Mouse (Mus musculus) brown adipose tissue, adult 24 weeks (tissue): ENCODE results near the gene Sptssb. TPM values are rescaled to one million over a fixed set of nuclear protein-coding genes. Genes with fewer than 3 reads are reported as not detected.

Source experiments
- H3K27ac ChIP-seq: fragments of 200-500 bp; replicated peaks from 2 replicates; pipeline ENCODE4 v1.5.1; 2012; ENCODE audit warnings: low read depth, mild to moderate bottlenecking, low read length
- H3K4me1 ChIP-seq: fragments of 200-500 bp; 2 replicates; pipeline ENCODE4 v1.6.1; 2012; ENCODE audit warnings: low read length, mixed read lengths; ENCODE audit not compliant: control insufficient read depth, insufficient read depth, insufficient read length
- H3K4me3 ChIP-seq: fragments of 200-500 bp; 2 replicates; pipeline ENCODE4 v1.5.1; 2012; ENCODE audit warnings: low read depth, mild to moderate bottlenecking, low read length, moderate library complexity; ENCODE audit not compliant: insufficient read depth
- polyA plus RNA-seq: library from polyadenylated mRNA; stranded (reverse); fragments of >200 nt; gene quantifications from 2 replicates; pipeline ENCODE4 v1.2.4, GENCODE M21; 2012; ENCODE audit not compliant: missing spikeins, insufficient read depth, insufficient read length

Gene Sptssb
- not detected in 2 replicates for polyA plus RNA-seq

GRCm38 (mm10) chr3:69859858-69860588 lies at the start of gene Sptssb:
Gene Sptssb (minus strand): TSS chr3:69859940.
- Histone ChIP-seq H3K4me3 (peak within 1 kb of the TSS; percentile 27; the same call in 1 of the 2 replicates), H3K4me1 (no peaks in the 10 kb centered on the region; the same call in 1 of the 2 replicates), H3K27ac (no peak within 1 kb of the TSS)

GRCm38 (mm10) chr3:69908074-69908473 lies 48.3 kb upstream of the Sptssb start:
- H3K4me1 ChIP-seq, result no peaks in the 10 kb centered on the region
- no peak overlapping the region for H3K27ac ChIP-seq
- no peak overlapping the region for H3K4me3 ChIP-seq

GRCm38 (mm10) chr3:69907564-69907963 lies 47.8 kb upstream of the Sptssb start:
- H3K27ac ChIP-seq, result no peak overlapping the region
- no peaks in the 10 kb centered on the region for H3K4me1 ChIP-seq
- H3K4me3 ChIP-seq, result no peak overlapping the region

- no peaks in the 10 kb centered on the region for H3K4me1 ChIP-seq
- no peak overlapping the region for H3K27ac ChIP-seq
- no peak overlapping the region for H3K4me3 ChIP-seq
These were observed 43.2 kb upstream of the Sptssb start for GRCm38 (mm10) chr3:69902787-69903477.

GRCm38 (mm10) chr3:69902382-69902781 lies 42.6 kb upstream of the Sptssb start:
- no peak overlapping the region for H3K4me3 ChIP-seq
- no peaks in the 10 kb centered on the region for H3K4me1 ChIP-seq

GRCm38 (mm10) chr3:69901874-69902381 lies 42.2 kb upstream of the Sptssb start:
- no peaks in the 10 kb centered on the region for H3K4me1 ChIP-seq
- H3K4me3 ChIP-seq, result no peak overlapping the region
- H3K27ac ChIP-seq, result no peak overlapping the region

More at GRCm38 (mm10) chr3:69902382-69902781, 42.6 kb upstream of the Sptssb start:
- no peak overlapping the region for H3K27ac ChIP-seq

- H3K27ac ChIP-seq, result no peak overlapping the region
- H3K4me1 ChIP-seq, result no peaks in the 10 kb centered on the region
These were observed 40.6 kb upstream of the Sptssb start for GRCm38 (mm10) chr3:69900335-69900734.

GRCm38 (mm10) chr3:69897917-69898594 lies 38.3 kb upstream of the Sptssb start:
- H3K27ac ChIP-seq, result no peak overlapping the region
- no peak overlapping the region for H3K4me3 ChIP-seq
- no peaks in the 10 kb centered on the region for H3K4me1 ChIP-seq

More at GRCm38 (mm10) chr3:69900335-69900734, 40.6 kb upstream of the Sptssb start:
- no peak overlapping the region for H3K4me3 ChIP-seq

GRCm38 (mm10) chr3:69895516-69895915 lies 35.8 kb upstream of the Sptssb start:
- Histone ChIP-seq H3K4me3 (no peak overlapping the region), H3K4me1 (no peaks in the 10 kb centered on the region; the same call in 1 of the 2 replicates), H3K27ac (no peak overlapping the region)

GRCm38 (mm10) chr3:69892187-69893094 lies 32.7 kb upstream of the Sptssb start:
- H3K4me3 ChIP-seq, result no peak overlapping the region
- no peaks in the 10 kb centered on the region; the same call in 1 of the 2 replicates for H3K4me1 ChIP-seq
- H3K27ac ChIP-seq, result no peak overlapping the region

GRCm38 (mm10) chr3:69885866-69886265 lies 26.1 kb upstream of the Sptssb start:
- Histone ChIP-seq H3K4me1 (no peaks in the 10 kb centered on the region), H3K27ac (no peak overlapping the region), H3K4me3 (no peak overlapping the region)

- no peaks in the 10 kb centered on the region for H3K4me1 ChIP-seq
- H3K4me3 ChIP-seq, result no peak overlapping the region
- H3K27ac ChIP-seq, result no peak overlapping the region
These were observed 24.0 kb upstream of the Sptssb start for GRCm38 (mm10) chr3:69883710-69884109.

- Histone ChIP-seq H3K4me1 (no peaks in the 10 kb centered on the region), H3K4me3 (no peak overlapping the region), H3K27ac (no peak overlapping the region)
These were observed 17.8 kb upstream of the Sptssb start for GRCm38 (mm10) chr3:69877538-69877937.

GRCm38 (mm10) chr3:69874721-69875120 lies 15.0 kb upstream of the Sptssb start:
- Histone ChIP-seq H3K27ac (no peak overlapping the region), H3K4me3 (no peak overlapping the region), H3K4me1 (no peaks in the 10 kb centered on the region)
